Mouse (Mus musculus) layer of hippocampus, adult 2 months (tissue): Measurements from ENCODE around the gene Pdyn. TPM values are rescaled to one million over a fixed set of nuclear protein-coding genes. Genes with fewer than 3 reads are reported as not detected.

Source experiments
- DNase-seq, 2 experiments: peaks; one replicate each; pipeline ENCODE4 v3.0.0; 2022; ENCODE audit warnings: low spot score in 2 of 2
- H3K27ac ChIP-seq: fragments of 200-600 bp; 2 replicates; pipeline ENCODE4 v1.8.1; 2022
- H3K4me3 ChIP-seq: fragments of 200-600 bp; 2 replicates; pipeline ENCODE4 v1.8.1; 2022; ENCODE audit warnings: mild to moderate bottlenecking
- CTCF ChIP-seq: fragments of 200-600 bp; conservative IDR thresholded peaks from 2 replicates; pipeline ENCODE4 v1.8.1; 2022; ENCODE audit warnings: antibody characterized with exemption, mild to moderate bottlenecking, moderate library complexity
- long read RNA-seq, 2 experiments: library from polyadenylated mRNA; stranded (forward); transcript quantifications; one replicate each; pipeline ENCODE4 v2.0.0; 2021; ENCODE audit warnings: borderline mapping rate in 2 of 2
- total RNA-seq, 2 experiments: library from RNA; stranded (reverse); gene quantifications; 2 replicates each; pipeline ENCODE4 v1.2.3; 2021

Pdyn gene
- 10 to 100 TPM; 12.0 to 16.9 TPM for total RNA-seq
- long read RNA-seq, experiment 1, transcript Pdyn-201 (4 exons, 2,386 nt), result major isoform, 11 of 15 reads
- long read RNA-seq, experiment 1, partial matches to known transcripts, result 0 of 15 reads
- long read RNA-seq, experiment 1, other reads (novel, unspliced or antisense), result 4 of 15 reads
- long read RNA-seq, experiment 2, transcript Pdyn-201 (4 exons, 2,386 nt), result major isoform, 16 of 18 reads
- long read RNA-seq, experiment 2, partial matches to known transcripts, result 0 of 18 reads
- long read RNA-seq, experiment 2, other reads (novel, unspliced or antisense), result 2 of 18 reads

GRCm38 (mm10) chr2:129699484-129700158, at the start of gene Pdyn:
Pdyn (minus strand) TSS chr2:129699844.
- TF ChIP-seq CTCF, result peak; percentile 73
- peak within 1 kb of the TSS; percentile 44 for H3K4me3 ChIP-seq
- no peak within 1 kb of the TSS for H3K27ac ChIP-seq
- DNase-seq, result peak in 1 of 2 experiments; percentile 28

- Histone ChIP-seq H3K27ac (no peak overlapping the region), H3K4me3 (no peak overlapping the region)
- no peak for TF ChIP-seq CTCF
- DNase-seq, result no peak
Observed at GRCm38 (mm10) chr2:129742016-129742415, 42.4 kb upstream of the Pdyn start.

GRCm38 (mm10) chr2:129740515-129740914, 40.9 kb upstream of the Pdyn start:
- TF ChIP-seq CTCF, result no peak
- Histone ChIP-seq H3K4me3 (no peak overlapping the region), H3K27ac (peak overlapping the region; percentile 83)
- DNase-seq, result peak; percentile 37 to 50

- no peak for TF ChIP-seq CTCF
- H3K27ac ChIP-seq, result no peak overlapping the region
- H3K4me3 ChIP-seq, result no peak overlapping the region
- DNase-seq, result no peak
Observed at GRCm38 (mm10) chr2:129734031-129734430, 34.4 kb upstream of the Pdyn start.

GRCm38 (mm10) chr2:129729681-129730080, 30.0 kb upstream of the Pdyn start:
- peak; percentile 52 for TF ChIP-seq CTCF
- no peak for DNase-seq

GRCm38 (mm10) chr2:129715671-129716070, 16.0 kb upstream of the Pdyn start:
- DNase-seq, result no peak
- no peak overlapping the region for H3K27ac ChIP-seq

More at GRCm38 (mm10) chr2:129729681-129730080, 30.0 kb upstream of the Pdyn start:
- Histone ChIP-seq H3K4me3 (no peak overlapping the region), H3K27ac (no peak overlapping the region)

GRCm38 (mm10) chr2:129713026-129713544, 13.4 kb upstream of the Pdyn start:
- DNase-seq, result no peak

More at GRCm38 (mm10) chr2:129715671-129716070, 16.0 kb upstream of the Pdyn start:
- H3K4me3 ChIP-seq, result no peak overlapping the region
- TF ChIP-seq CTCF, result peak; percentile 75

GRCm38 (mm10) chr2:129696059-129696458, 3.6 kb downstream of the Pdyn start:
- DNase-seq, result peak in 1 of 2 experiments; percentile 52
- TF ChIP-seq CTCF, result peak; percentile 89
- no peak overlapping the region for H3K27ac ChIP-seq
- no peak overlapping the region for H3K4me3 ChIP-seq

More at GRCm38 (mm10) chr2:129713026-129713544, 13.4 kb upstream of the Pdyn start:
- no peak for TF ChIP-seq CTCF
- no peak overlapping the region for H3K27ac ChIP-seq
- no peak overlapping the region for H3K4me3 ChIP-seq

GRCm38 (mm10) chr2:129694303-129694702, 5.3 kb downstream of the Pdyn start:
- H3K4me3 ChIP-seq, result no peak overlapping the region

GRCm38 (mm10) chr2:129692694-129693093, 7.0 kb downstream of the Pdyn start:
- DNase-seq, result no peak
- Histone ChIP-seq H3K4me3 (no peak overlapping the region), H3K27ac (no peak overlapping the region)
- no peak for TF ChIP-seq CTCF

More at GRCm38 (mm10) chr2:129694303-129694702, 5.3 kb downstream of the Pdyn start:
- H3K27ac ChIP-seq, result no peak overlapping the region
- no peak for DNase-seq
- TF ChIP-seq CTCF, result no peak

GRCm38 (mm10) chr2:129689694-129690093, 9.9 kb downstream of the Pdyn start:
- no peak overlapping the region for H3K4me3 ChIP-seq
- no peak for TF ChIP-seq CTCF
- DNase-seq, result no peak

GRCm38 (mm10) chr2:129688036-129688625, 11.5 kb downstream of the Pdyn start:
- no peak overlapping the region for H3K4me3 ChIP-seq
- no peak for DNase-seq
- no peak for TF ChIP-seq CTCF
- no peak overlapping the region for H3K27ac ChIP-seq

More at GRCm38 (mm10) chr2:129689694-129690093, 9.9 kb downstream of the Pdyn start:
- no peak overlapping the region for H3K27ac ChIP-seq

GRCm38 (mm10) chr2:129686908-129687307, 12.7 kb downstream of the Pdyn start:
- no peak for TF ChIP-seq CTCF
- Histone ChIP-seq H3K4me3 (no peak overlapping the region), H3K27ac (peak overlapping the region; percentile 29; the same call in 1 of the 2 replicates)
- peak; percentile 57 to 58 for DNase-seq
